Mouse (Mus musculus): ENCODE measurements around the gene Zdhhc25.

GRCm38 (mm10) chr15:88604669-88605414 lies 4.7 kb downstream of the Zdhhc25 start:
- TF ChIP-seq CTCF (IDR thresholded peaks at IDR 0.05; ENCODE audit: borderline replicate concordance, insufficient read depth, low read length) (no peak), POLR2A (IDR thresholded peaks at IDR 0.05; ENCODE audit: low read depth, low read length) (no peak)

Measured in embryonic fibroblast, embryonic 13.5 days (primary cell).